Mouse (Mus musculus): ENCODE measurements at regions not wholly inside any gene's neighbourhood (a gene's known extent, or its start where the extent isn't known, plus 50 kb on each side); places are given as distances from the start of the nearest gene placed in this dataset.
"Not testable (repeated sequence)": the region's sequence is repeated elsewhere in the genome, so short reads cannot be mapped to it uniquely, and the experiment has no call there.

GRCm38 (mm10) chr11:42754481-42755272 is 280.9 kb upstream of the Gm9972 start:
- no peak for DNase-seq (ENCODE audit: low spot score in 2 of 2)

GRCm38 (mm10) chr11:42755415-42755814 is 280.1 kb upstream of the Gm9972 start:
- DNase-seq (ENCODE audit: low spot score in 2 of 2): no peak

- DNase-seq (ENCODE audit: low spot score in 2 of 2): no peak
Measured at GRCm38 (mm10) chr11:42765213-42765612, 270.3 kb upstream of the Gm9972 start.

GRCm38 (mm10) chr11:42775074-42775676 is 260.4 kb upstream of the Gm9972 start:
- peak; percentile 2 to 36 for DNase-seq (ENCODE audit: low spot score in 2 of 2)

- no peak for DNase-seq (ENCODE audit: low spot score in 2 of 2)
Measured at GRCm38 (mm10) chr11:42811487-42811886, 224.1 kb upstream of the Gm9972 start.

GRCm38 (mm10) chr11:42815753-42816152 is 219.8 kb upstream of the Gm9972 start:
- DNase-seq (ENCODE audit: low spot score in 2 of 2): no peak

DNA sequence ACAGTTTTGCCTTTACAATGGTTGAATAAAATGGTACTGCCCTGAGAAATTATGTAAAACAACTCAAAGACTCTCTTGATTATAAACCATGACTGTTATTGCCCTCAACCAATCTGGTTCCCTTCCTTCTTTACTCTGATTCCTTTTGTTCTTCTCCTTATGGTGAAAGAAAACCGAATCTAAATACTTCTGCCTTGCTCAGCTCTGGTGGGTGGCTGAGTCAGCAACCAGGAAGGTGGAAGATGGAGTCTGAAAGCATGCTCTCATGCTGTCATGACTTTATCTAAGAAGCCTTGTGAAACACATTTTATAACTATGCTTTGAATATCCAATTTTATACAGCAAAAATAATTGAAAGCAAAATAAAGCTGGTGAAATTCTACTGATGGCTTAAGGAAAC is 212.7 kb upstream of the Gm9972 start:
- peak in 1 of 2 experiments; percentile 12 for DNase-seq (ENCODE audit: low spot score in 2 of 2)

DNA sequence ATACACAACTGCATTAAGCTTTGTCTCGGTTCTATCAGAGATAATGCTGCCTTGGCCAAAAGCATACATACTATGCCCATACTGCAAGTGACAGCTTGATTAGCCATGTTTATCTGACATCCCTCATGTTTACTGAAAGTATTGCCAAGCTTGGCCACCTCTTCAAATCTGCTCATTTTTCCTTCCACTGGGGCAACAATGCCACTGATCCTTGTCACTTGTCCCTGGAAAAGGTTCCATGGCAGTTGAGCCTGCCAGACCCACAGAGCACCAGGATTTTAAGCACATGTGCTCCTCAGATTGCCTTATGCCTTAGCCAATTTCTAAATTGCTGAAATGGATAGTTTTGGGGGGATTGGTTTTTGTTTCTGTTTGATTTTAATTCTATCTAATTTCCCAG is 189.8 kb upstream of the Gm9972 start:
- DNase-seq (ENCODE audit: low spot score in 2 of 2): no peak

- DNase-seq (ENCODE audit: low spot score in 2 of 2): no peak
Measured at GRCm38 (mm10) chr11:42854411-42854810, 181.1 kb upstream of the Gm9972 start.

DNA sequence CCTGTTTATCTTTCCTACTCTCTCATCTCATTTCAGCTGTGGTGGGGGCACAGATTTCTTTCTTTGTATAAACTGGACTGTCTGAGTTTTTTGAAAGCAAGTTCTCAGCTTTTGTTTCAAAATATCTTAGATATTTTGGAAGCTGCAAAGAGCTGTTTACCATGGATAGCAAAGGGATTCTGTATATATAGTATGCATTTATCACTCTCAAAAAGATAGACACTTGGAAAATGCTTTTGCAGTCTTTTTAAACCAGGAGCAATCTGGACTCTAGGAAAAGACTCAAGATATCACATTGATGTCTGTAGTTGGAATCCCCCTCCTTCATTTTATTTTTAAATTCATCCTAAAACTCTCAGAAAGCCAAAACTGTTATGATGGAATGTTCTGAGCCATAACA is 177.9 kb upstream of the Gm9972 start:
- DNase-seq (ENCODE audit: low spot score in 2 of 2): no peak

DNA sequence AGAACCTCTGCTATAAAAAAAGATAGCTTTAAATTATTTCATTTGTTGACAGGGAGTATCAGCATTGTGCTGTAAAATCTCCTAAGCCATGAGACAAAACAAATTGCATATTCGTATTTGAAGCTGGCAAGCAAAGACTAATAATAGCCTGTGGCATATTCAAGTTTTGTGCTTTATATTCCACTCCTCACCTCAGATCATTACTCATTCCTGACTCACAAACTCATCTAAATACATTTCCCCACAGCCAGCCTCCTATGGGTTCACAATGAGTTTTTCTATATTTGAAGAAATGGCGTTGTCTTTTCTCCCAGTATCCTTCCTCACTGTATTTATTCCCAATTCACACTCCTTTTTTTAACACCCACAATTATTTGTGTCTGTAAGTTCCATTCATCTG is 161.5 kb upstream of the Gm9972 start:
- peak in 1 of 2 experiments; percentile 11 for DNase-seq (ENCODE audit: low spot score in 2 of 2)

- no peak for DNase-seq (ENCODE audit: low spot score in 2 of 2)
Measured at GRCm38 (mm10) chr11:42900024-42900423, 135.5 kb upstream of the Gm9972 start.

DNA sequence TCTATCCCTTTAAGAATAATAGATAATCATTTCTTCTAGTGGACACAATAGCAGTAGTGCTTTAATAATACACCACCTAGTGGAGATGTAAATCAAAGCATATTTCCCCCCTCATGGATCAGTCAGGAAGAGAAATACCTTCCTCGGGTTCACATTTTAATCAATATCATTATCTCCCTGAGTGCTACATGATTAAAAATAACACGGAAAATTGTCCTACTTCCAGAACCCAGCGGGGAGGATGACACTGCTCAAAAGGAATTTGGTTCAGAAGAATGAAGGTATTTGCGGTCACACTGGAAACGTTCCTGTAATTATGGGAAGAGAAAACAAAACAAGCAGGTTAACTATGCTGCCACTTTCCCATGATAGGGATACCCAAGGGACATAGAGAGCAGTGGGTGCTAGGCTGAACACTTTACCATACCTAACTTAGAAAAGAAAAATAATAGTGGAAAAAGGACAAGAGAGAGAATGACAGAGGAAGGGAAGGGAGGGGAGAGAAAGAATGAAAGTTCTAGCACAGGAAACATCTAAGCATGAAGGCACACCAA is 132.0 kb upstream of the Gm9972 start:
- DNase-seq (ENCODE audit: low spot score in 2 of 2): no peak

- DNase-seq (ENCODE audit: low spot score in 2 of 2): no peak
Measured at GRCm38 (mm10) chr11:42905561-42905960, 130.0 kb upstream of the Gm9972 start.

DNA sequence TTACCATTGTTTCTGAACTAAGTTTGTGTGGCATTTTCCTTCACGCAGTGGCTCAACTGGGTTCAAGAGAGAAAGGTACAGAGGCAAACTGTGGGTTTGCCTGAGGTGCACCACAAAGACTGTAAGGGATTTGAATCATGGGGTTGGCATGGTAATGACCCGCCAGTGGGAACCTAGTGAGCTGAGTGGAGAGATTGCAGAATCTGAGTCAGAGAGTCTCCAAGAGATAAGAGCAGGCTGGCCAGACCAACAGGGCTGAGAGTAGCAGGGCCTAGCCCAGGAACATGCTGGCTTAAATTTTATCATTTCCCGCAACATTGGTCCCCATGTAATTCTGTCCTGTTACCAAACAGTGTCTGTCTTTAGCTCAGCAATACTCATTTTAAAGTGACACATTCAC is 129.5 kb upstream of the Gm9972 start:
- no peak for DNase-seq (ENCODE audit: low spot score in 2 of 2)

DNA sequence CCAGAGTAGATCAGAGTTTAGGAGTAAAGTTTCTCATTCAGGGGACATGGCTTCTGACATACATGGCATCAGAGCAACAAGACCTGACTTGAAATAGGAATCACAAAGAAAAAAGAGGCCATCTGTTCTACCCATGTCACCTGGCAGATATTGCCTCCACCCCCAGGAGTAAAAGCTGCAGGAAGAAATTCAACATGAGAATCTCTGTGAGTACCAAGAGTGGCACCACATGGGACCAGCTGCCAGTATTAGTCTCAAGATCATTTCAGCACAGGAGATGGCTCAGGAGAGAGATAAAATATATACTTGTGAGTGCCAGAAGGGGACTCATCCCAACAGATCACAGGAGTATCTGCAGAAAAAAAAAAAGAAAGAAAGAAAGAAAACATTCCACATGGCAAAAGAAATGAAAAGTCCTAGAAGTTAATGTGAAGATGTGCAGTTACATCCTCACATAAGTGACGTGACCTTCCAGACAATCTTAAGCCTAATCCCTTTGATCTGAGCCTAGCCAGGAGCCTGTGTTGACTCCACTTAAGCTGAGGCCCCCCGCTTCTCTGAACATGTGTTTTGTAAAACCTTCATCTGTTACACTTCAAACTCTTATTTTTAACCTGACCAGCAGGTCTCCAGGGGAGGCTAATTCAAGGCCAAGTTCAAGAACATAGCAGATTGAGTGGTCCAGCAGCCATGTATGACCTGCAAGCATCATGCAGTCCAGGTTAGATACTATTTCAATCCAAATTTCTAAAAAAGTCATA is 118.9 kb upstream of the Gm9972 start:
- DNase-seq (ENCODE audit: low spot score in 2 of 2): no peak

DNA sequence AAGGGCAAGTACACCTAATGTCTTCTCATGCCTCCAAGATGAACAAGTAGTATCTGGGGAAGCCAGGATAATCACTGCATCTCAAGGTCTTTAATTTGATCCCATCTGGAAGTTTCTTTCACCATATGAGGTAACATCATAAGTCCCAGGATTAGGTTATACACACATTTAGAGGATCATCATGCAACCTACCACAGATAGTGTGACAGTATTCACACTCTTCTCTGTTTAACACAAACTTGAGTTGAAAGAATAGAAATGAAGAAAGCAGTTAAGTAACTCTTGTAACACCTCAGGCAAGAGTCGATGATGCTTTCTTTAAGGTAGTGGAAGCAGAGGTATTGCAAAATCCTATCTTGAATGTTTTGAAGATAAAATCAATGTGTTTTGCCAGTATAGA is 116.3 kb upstream of the Gm9972 start:
- DNase-seq (ENCODE audit: low spot score in 2 of 2): no peak

DNA sequence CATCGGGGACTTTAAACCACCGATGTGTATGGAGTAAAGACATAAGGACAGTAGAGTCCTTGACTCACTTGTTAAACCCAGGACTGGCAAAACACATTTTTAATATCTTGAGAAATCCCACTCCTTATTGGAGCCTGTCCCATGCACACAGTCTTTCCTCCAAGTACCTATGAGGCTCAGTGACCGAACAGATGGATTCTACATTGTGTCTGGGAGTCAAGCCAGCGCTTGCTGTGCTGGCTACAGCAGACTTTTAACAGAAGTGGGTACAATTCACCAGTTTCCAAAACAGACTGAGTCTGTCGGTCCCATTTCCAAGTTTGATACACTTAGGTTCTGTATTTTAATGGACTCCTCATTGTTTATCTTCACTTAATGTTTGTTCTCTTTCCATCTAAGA is 108.4 kb upstream of the Gm9972 start:
- peak; percentile 65 to 89 for DNase-seq (ENCODE audit: low spot score in 2 of 2)

- DNase-seq (ENCODE audit: low spot score in 2 of 2): peak in 1 of 2 experiments; percentile 12
Measured at GRCm38 (mm10) chr11:42928916-42929315, 106.6 kb upstream of the Gm9972 start.

DNA sequence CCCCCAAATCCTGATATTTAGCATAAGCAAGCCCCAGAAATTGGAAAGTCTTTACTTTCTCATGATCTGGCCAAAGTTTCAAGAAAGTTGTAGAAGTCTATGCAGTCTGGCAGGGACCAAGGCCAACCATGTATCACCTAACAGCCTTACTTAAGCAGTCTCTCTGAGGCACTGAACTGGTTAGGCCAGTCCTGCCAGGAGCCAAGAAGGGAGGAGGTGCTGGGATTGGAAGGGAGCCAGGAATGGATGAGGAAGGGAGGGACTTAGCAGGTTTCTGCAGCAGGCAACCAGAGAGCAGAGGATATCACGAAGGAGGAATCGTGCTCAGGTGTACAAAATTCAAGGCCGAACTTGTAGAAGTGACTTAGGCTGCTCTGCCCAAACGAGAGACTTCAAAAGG is 96.3 kb upstream of the Gm9972 start:
- DNase-seq (ENCODE audit: low spot score in 2 of 2): not testable (repeated sequence)

DNA sequence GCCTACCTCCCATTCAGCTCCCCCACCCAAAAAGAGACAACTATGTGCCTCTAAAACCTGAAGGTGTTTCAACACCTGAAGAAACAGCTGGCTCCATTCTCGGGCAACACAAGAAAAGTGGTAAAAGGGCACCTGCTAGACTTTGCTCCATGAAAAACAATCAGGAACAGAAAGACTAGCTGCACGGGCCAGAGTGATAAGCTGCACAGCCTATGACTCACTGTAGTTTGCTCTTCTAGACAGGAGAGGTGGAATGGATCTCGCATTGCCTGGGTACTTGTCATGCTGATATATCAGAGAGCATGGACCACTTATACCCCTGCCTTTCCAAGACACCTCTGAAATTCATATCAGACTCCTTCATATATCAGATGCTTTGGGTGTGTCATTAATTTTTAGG is 94.0 kb upstream of the Gm9972 start:
- no peak for DNase-seq (ENCODE audit: low spot score in 2 of 2)

DNA sequence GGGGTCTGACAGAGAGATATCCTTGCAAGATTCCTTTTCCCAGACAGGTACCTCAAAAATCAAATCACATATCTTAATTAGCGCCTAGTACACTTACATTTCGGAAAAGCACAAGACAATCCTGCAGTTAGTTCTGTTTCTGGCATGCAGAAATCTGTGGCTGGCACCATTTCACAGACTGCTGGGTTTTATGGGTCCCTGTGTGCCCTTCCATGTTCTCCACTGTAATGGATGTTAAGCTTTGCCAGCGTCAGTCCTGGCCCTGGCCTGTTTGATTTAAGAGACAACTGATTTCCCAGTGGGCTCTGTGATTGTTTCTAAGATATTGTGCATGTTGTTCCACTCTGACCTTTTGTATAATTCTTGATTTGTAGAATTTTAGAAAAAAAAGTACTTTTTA is 93.3 kb upstream of the Gm9972 start:
- DNase-seq (ENCODE audit: low spot score in 2 of 2): no peak
